Mouse (Mus musculus) kidney, adult 2 months (tissue): ENCODE measurements at regions not wholly inside any gene's neighbourhood (a gene's known extent, or its start where the extent isn't known, plus 50 kb on each side); places are given as distances from the start of the nearest gene placed in this dataset.

Experiments
- CTCF ChIP-seq: fragments of 200-500 bp; conservative IDR thresholded peaks from 2 replicates; pipeline ENCODE4 v1.5.1; 2011; ENCODE audit warnings: low read depth, mild to moderate bottlenecking, control low read depth, low read length, moderate library complexity, mixed read lengths; ENCODE audit not compliant: insufficient read depth, insufficient read length
- POLR2A ChIP-seq: fragments of 200-500 bp; IDR thresholded peaks from one replicate; pipeline ENCODE4 v1.6.1; 2011; ENCODE audit warnings: low read depth, low read length, control low read depth

GRCm38 (mm10) chr15:62202781-62203375, 1280.1 kb upstream of the A1bg start:
- TF ChIP-seq CTCF, result no peak
- no peak for TF ChIP-seq POLR2A
